Mouse (Mus musculus): ENCODE data around the gene Rere.

- TF ChIP-seq CTCF (conservative IDR thresholded peaks at IDR 0.05; ENCODE audit: insufficient read depth, insufficient read length, low read depth, low read length) (no peak), POLR2A (IDR thresholded peaks at IDR 0.05; ENCODE audit: low read depth, low read length) (no peak)
Observed at GRCm38 (mm10) chr4:150238433-150239086, 42.9 kb upstream of the Rere start.
